Mouse (Mus musculus): ENCODE measurements around the gene Ddah2.
"Not testable (repeated sequence)": the region's sequence is repeated elsewhere in the genome, so short reads cannot be mapped to it uniquely, and the experiment has no call there.

Gene Ddah2

DNA sequence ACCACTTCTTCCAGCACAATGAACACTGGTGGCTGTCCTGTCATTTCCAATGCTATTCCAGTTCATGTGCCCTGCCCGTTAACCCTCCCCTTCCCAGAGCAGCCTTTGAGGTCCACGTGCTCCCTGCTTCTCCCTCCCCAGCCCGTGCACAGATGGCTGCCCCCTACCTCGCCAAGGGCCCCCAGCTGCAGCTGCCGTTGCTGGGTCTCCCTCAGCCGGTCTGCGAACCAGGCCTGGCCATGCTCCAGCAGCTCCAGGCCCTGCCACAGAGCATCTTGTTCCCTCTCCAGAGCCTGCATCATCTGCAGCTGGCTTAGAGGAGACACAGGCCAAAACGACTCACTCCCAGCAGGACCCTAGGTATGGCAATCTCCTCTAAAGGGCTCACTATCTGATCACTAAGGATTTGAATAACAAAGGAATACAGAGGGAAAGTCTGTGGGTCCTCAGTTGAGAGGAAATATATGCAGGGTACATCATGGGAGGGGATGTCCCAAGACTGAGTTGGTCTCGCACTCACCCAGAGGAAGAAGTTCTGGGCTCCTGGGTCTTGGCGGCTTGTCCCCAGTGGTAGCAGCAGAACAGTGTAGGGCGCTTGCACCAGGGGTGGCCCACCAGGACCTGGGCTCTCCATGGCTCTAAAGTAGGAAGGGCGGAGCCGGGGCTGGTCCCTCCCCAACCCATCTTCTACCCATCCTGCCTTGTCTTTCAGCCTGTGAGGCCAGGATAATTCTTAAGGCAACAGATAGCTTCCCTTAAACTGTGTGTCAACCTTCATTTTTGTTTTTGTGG, 31.4 kb upstream of the Ddah2 start, which contains the start of gene Sapcd1:
Sapcd1 (minus strand) TSS at position 740 of the 792 bp plus-strand sequence.
- no peak for DNase-seq (ENCODE audit: low spot score)

DNA sequence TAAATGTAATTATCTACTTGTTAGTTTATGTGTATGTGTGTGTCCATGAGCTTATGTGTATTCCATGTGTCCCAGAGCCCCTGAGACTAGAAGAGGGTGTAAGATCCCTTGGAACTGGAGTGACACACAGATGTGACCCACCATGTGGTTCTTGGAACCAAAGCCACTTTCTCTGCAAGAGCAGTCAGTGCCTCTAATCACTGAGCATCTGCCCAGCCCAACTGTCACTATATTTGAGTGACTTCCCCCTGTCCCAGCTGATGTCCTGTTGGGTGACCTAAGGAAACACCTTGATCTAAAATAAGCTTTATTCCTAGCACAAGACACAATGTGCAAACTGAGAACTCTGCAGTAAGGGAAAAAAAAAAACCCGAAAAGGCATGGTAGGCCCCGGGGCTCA, 30.5 kb upstream of the Ddah2 start:
- no peak for DNase-seq (ENCODE audit: low spot score)

DNA sequence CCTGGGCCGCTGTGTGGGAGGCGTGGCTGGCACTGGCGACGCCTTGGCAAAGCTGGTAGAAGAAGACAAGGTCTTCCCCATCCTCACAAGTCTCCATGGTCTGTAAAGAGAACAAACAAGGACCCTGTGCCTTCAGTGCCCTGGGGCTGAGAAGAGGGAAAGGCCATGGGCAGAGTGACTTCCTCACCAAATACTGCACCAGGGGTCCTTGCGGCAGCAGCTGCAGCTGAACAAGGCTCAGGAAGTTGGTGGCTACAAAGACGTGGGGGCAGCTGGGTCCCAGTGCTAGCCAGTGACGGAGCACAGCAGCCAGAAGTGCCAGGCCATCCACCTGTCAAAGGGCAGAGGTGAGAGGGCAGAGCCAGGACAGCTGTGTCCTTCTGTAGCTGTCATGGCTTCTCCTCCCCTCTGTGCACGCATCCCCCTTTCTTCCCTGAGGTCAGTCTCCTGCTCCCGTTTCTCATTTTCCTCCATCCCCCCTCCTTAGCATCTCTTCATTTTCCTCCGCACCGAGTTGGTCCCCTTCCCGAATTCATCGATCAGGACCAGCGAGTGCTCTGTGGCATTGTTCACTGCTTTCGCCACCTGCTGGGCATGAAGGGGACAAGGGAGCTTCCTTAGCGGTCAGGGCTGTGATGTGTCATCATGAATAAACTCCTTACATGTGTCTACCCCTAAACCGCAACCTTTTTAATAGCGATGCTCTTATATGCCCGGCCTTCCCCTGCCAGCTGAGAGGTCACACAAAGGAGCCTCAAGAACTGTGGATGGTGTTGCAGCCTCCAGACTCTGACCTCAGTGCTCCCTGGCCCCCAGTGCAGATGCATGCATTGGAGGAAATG, 28.9 kb upstream of the Ddah2 start:
- no peak for DNase-seq (ENCODE audit: low spot score)

DNA sequence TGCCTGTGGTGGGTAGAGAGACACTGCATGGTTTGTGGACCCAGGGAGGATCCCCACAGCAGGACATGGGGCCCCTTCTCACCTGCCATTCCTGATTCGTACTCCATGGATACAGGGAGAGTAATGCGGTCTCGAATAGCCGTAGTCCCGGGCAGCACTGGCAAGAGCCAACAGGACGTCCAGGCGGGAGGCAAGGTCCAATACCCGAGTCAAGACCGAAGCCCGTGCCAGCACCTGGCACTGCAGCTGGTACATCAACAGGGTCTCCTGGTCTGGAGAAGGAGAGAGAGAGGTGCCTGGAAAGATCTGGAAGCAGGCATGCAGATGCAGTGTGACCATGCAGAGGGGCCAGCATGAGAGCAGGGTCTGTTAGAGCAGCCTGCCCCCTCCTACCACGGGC, 27.6 kb upstream of the Ddah2 start:
- no peak for DNase-seq (ENCODE audit: low spot score)

DNA sequence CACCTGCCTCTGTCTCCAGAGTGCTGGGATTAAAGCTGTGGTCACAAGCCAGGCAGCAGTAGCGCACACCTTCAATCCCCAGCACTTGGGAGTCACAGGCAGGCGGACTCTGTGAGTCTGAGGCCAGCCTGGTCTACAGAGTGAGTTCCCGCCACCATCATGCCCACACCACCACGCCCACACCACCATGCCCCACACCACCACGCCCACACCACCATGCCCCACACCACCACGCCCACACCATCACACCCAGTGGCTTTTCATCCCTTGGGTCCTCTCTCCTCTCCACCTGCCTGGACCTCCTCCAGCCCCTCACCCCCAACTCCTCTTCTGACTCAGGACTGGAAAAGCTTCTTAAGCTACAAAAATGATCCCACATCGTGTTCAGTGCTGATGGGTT, 27.0 kb upstream of the Ddah2 start:
- no peak for DNase-seq (ENCODE audit: low spot score)

DNA sequence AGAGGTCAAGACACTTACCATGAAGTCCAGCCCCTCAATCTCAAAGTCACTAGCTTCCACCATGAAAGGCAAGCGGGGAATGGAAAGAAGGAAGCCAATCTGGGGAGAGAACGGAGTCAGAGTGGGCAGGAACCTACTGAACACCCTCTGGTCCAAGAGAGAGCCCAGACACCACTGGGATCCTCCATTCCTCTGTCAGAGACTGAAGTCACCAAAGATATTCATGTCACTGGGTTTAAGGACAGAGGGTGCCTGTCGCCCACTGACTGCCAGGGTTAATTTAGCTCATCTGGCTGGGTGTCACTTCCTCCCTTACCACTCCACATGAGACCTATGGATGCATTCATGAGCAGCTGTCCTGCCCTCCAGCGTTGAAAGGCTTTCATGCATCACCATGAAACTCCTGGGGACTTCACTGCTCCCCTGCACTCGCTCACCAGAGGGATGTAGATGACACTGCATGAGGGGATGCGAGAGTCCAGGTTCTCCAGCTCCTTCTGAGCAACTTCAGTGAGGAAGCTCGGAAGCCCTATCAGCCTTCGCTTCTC, 26.4 kb upstream of the Ddah2 start:
- no peak for DNase-seq (ENCODE audit: low spot score)

DNA sequence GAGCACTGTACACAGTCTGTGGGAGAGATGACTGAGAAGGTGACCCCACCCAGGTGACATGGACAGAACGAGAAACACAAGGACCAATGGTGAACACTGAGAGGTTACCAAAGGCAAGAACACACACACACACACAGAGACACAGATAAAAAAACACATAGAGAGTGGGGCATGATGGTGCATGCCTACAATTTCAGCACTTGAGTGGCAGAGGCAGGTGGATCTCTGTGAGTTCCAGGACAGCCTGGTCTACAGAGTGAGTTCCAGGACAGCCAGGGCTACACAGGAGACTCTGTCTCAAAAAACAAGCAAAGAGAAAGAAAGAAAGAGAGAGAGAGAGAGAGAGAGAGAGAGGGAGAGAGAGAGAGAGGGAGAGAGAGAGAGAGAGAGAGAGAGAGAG, 25.1 kb upstream of the Ddah2 start:
- DNase-seq (ENCODE audit: low spot score), result not testable (repeated sequence)

DNA sequence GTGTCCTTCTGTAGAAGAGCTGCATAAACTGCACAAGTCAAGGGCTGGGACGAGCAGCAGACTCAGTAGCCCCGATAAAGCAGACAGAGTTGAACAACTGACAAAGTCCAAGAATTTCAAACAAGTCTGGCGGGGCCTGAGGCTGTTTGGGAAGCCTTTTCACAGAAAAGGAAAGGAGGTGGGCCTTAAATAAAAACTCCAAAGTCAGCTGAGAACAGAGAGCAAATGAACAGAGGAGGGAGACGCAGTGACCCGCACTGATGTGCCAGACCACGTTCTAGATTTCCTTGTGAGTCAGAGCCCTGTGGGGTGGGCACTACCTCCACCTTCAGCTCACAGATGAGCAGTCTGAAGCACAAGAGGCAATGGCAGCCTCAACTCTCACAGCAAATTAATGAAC, 23.9 kb upstream of the Ddah2 start:
- DNase-seq (ENCODE audit: low spot score), result peak; percentile 73

DNA sequence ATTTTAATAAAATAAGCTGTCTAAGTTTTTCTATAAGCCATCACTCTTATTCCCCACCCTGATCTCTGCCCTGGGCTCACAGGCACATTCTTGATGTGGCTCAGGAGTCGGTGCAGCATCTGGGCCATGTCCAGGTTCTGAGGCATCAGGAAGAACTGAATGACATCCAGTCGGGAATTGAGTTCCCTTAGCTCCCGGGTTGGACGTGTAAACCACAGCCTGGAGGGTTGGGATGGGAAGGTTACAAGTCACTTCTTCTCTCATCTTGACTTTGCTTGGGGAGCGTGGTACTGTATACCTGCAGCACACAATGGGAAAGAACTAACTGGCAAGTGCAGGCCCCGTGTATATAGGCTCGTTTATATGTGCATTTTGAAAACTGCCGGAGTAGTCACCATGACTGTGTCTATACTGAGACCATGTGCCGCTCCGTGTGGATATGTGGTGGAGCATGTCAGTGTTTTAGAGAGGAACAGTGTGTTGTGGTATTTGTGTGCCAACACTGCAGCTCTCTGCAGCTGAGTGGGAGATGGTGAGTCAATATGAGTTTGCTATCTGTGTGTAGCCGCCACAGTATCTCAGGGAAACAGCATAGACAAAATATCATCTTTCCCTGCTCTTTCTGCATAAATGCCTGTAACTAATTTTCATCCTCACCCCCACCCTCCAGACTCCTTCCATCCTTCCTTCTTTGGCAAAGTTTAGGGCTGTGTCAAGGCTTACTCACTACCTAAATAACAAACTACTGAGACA, 19.5 kb upstream of the Ddah2 start:
- DNase-seq (ENCODE audit: low spot score), result no peak

DNA sequence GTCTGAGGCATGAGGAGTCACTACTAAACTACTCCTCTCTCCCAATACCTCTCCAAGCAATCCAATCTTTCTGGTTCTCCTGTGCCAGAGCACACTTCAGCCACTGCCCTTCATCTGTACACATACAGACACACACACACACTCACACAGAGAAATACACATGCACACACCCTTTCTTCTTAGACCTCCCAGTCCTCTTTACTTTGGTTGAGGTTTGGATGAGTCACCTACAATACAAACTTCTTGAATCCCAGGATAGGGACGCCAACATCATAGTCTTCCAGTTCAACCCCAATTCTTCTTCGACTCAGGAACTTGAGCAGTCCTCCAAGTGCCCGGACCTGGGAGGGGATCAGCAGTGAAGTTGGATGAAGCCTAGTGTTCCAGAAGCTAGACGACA, 15.0 kb upstream of the Ddah2 start:
- no peak for DNase-seq (ENCODE audit: low spot score)

DNA sequence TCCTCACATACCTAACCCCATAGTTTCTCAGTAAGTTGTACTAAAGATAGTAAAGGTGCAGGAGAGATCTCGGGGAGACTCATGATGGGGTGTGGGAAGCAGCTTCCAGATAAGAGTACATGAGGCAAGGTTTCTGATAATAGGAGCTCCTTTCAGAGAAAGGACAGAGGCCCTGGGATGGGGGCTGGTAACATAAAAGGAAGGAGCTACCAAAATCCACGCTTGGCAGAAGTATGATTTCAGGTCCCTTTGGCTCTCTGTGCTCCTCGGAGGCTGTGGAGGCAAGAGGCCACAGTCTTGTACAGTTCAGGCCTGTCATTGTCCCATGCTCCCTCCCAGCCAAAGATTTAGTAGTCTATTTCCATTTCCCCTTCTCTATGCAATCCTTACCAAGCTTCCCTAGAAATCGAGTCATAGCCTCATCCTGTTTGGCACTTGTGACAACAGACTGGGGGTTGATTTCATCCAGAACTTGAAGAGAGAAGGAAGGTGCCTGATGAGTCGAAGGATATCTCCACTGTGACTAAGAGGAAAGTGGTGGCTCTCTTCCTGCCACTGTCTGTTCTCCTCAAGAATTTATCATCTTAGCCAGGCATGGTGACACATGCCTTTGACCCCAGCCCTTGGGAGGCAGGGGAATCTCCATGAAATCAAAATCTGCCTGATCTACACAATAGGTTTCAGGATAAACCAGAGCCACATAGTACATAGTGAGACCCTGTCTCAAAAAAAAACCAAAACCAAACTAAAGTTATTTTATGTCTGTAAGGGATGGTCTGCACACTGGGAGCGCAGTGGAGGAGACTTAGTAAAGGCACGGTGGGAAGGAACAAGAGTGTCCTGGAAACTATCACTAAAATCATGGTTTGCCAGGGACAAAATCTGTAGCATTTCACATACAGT, 13.7 kb upstream of the Ddah2 start:
- no peak for DNase-seq (ENCODE audit: low spot score)

DNA sequence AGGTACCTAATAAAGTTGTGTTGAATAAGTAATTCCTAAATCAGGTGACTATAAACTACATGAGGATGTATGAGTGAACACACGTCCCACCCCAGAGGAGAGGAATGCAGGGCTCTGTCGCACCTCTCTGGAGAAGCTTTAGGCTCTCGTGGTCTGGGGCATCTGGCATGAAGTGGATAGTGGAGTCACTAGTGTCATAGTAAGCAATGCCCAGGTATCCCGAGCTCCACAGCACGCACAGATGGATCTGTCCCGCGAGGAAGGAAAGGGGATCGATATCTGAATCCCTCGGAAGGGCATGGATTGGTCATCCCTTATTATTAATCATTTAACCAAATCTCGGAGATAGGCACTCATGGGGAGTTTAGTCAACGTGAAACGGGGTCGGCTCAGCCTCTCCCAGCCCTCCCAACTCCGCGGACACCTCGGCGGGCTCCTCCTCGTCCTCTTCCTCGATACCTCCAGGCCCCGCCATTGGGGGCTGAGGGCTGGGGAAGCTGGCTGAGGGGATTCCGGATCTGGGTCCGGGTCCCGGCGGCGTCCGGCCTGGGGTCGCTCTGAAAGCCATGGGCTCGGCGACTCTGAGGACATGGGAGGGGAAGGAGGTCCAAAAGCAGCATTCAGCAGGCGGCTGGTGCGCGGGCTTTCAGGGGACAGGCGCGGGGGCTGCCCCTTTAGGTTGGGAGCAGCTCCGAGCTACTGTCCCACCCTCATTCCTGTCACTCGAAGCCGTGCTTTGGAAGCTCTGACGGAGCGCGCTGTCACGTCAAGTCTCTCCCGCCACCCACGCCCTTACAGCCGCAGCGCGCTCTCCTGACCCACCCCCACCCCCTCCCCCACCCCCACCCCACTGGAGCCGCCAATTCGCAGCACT, 12.8 kb upstream of the Ddah2 start:
- DNase-seq (ENCODE audit: low spot score), result peak; percentile 31

DNA sequence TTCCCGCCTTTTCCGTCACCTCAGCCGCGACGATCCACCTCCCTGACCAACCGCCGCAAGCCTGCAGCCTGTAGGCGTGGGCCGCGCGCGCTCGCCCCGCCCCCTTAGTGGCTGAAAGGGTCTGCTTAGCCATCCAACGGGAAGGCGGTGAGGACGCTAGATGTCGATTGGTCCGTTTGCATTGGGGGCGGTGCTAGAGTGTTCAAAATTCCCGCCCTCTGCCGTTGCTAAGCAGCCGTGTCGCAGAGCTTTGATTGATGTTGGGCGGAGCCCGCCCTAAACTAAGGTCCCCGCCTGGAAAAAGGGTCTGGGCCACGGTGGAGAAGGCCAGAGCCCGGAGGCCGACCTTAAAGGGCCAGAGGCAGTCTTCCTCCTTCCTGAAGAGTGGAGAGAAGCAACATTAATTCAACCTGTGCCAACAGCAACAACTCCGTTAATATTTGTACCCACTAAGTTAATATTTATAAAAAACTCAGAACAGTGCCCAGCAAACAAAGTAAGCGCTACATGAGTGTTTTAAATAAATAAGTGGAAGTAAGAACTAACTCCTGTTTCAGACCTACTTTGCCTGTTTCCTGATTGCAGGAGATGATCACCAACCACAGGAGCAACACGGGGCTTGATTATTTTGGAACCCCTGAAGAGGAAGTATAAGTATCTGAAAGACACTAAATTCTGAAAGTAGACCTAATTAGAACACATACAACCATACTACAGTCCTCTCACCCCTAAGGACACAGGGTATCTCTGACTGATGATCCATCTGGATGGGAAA, 12.0 kb upstream of the Ddah2 start, which contains the start of gene Msh5:
Msh5 (minus strand) TSS at position 65 of the 775 bp plus-strand sequence.
- peak; percentile 100 for DNase-seq (ENCODE audit: low spot score)

DNA sequence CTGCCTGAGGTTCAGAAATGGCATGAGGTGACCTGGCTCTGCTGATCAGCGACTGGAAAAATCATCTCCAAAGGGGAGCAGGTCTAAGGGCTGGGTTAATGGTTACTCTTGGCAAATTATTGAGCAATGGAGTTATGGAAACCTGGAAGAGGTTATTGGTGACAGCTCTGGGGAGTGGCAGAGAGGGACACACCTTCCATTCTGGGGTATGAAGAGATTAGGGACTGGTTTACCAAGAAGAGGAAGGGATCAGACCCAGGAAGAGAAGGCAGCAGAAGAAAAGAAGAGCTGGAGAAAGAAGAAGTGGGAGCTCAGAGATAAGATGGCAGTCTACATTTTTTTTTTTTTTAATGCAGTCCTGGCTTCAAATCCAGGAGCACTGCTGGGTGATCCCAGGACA, 11.1 kb upstream of the Ddah2 start:
- DNase-seq (ENCODE audit: low spot score), result peak; percentile 82

DNA sequence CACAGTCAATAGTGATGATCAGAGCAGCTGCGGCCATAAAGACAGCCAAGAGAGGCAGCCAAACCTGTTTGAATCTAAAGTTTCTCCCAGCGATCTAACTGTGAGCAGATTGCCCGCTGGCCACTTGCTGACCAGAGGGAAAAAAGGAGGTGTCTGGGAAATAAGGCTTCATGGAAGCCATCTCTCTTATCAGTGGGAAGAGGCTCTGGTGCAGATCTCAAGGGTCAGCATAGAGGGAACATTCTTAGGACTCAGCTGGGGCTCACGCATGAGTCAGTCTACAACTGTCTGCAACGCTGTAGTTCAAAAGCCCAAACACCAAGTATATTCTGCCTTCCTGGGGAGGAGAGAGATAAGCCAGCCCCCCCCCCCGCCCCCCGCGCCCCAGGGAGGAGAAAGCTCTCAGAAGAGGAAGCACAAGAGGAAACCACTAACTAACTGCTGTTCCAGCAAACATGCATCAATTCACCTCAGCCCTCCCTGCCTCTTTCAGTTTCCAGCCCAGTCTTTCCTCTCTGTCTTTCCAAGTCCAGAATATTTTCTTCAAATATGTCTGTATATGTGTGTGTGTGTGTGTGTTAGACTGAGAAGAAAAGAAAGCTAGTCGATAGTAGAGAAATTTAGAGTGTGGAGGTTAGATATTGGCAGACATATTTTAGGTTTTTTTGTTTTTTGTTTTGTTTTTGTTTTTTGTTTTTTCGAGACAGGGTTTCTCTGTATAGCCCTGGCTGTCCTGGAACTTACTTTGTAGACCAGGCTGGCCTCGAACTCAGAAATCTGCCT, 10.5 kb upstream of the Ddah2 start:
- DNase-seq (ENCODE audit: low spot score), result peak; percentile 86

DNA sequence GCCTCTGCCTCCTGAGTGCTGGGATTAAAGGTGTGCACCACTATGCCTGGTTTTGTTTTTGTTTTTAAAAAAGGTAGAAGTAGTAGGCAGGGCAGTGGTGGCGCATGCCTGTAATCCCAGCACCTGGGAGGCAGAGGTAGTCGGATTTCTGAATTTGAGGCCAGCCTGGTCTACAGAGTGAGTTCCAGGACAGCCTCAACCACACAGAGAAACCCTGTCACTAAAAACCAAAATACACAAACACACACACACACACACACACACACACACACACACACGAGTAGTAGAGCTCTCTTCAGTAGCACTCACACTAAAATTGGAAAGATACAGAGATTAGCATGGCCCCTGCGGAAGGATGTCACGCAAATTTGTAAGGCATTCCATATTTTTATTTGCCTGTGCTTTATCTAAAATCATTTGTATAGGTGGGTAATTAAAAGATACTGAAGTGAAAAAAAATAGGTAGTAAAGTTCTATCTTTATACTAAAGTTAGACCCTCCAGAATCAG, 9.8 kb upstream of the Ddah2 start:
- DNase-seq (ENCODE audit: low spot score), result no peak

DNA sequence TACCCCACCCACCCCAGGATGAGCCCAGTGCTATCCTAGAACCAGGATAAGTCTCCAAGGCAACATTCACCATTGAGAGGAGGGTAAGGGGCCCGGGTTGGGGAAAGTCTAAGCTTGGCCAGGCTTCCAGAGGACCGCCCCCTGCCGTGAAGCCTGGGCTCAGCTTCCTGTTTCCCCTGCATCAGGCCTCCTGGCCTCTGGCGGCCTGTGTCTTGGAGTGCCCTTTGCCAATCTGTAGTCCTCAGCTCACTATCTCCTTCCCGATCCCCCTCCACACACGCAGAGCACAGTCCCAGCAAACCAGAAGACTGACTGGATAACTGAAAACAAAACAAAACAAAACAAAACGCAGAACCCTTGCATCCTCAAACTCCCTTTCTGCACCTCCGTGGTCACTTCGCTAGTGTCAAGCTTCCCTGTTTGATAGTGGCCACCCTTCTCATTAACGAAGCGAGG, 9.2 kb upstream of the Ddah2 start, which contains the start of gene Clic1:
Clic1 (plus strand) TSS at position 406 of the 456 bp plus-strand sequence.
- peak; percentile 81 for DNase-seq (ENCODE audit: low spot score)
